Mouse (Mus musculus): ENCODE data around the gene Nthl1. TPM values are rescaled to one million over a fixed set of nuclear protein-coding genes. Genes with fewer than 3 reads are reported as not detected.
A peak's percentile ranks its signal among the peaks of the same experiment; 100 is the strongest.
"Not testable (repeated sequence)": the region's sequence is repeated elsewhere in the genome, so short reads cannot be mapped to it uniquely, and the experiment has no call there.

Gene Nthl1
- total RNA-seq, 2 experiments from 2014 or later = 4.6 to 14.1 TPM

- ATAC-seq (replicated peaks; ENCODE audit: low FRiP score, low TSS enrichment, poor library complexity, severe bottlenecking) = no peak
Observed at GRCm38 (mm10) chr17:24646381-24646780, 13.9 kb downstream of the Nthl1 start.

GRCm38 (mm10) chr17:24647493-24647892, 15.0 kb downstream of the Nthl1 start:
- ATAC-seq (replicated peaks; ENCODE audit: low FRiP score, low TSS enrichment, poor library complexity, severe bottlenecking) = no peak

- ATAC-seq (replicated peaks; ENCODE audit: low FRiP score, low TSS enrichment, poor library complexity, severe bottlenecking) = no peak
Observed at GRCm38 (mm10) chr17:24648731-24649377, 16.4 kb downstream of the Nthl1 start.

- ATAC-seq (replicated peaks; ENCODE audit: low FRiP score, low TSS enrichment, poor library complexity, severe bottlenecking) = no peak
Observed at GRCm38 (mm10) chr17:24649581-24650069, 17.1 kb downstream of the Nthl1 start.

GRCm38 (mm10) chr17:24650070-24650616, 17.7 kb downstream of the Nthl1 start, which contains the start of gene Slc9a3r2:
Slc9a3r2 (minus strand) TSS chr17:24650327.
- ATAC-seq (replicated peaks; ENCODE audit: low FRiP score, low TSS enrichment, poor library complexity, severe bottlenecking) = no peak

- ATAC-seq (replicated peaks; ENCODE audit: low FRiP score, low TSS enrichment, poor library complexity, severe bottlenecking) = no peak
Observed at GRCm38 (mm10) chr17:24650766-24651165, 18.3 kb downstream of the Nthl1 start.

GRCm38 (mm10) chr17:24651835-24652234, 19.4 kb downstream of the Nthl1 start:
- no peak for ATAC-seq (replicated peaks; ENCODE audit: low FRiP score, low TSS enrichment, poor library complexity, severe bottlenecking)

GRCm38 (mm10) chr17:24653967-24654710, 21.7 kb downstream of the Nthl1 start:
- ATAC-seq (replicated peaks; ENCODE audit: low FRiP score, low TSS enrichment, poor library complexity, severe bottlenecking) = peak; percentile 67

GRCm38 (mm10) chr17:24654969-24655368, 22.5 kb downstream of the Nthl1 start:
- no peak for ATAC-seq (replicated peaks; ENCODE audit: low FRiP score, low TSS enrichment, poor library complexity, severe bottlenecking)

GRCm38 (mm10) chr17:24658017-24658758, 25.7 kb downstream of the Nthl1 start, which contains the start of gene Npw:
Npw (minus strand) TSS chr17:24658457.
- ATAC-seq (replicated peaks; ENCODE audit: low FRiP score, low TSS enrichment, poor library complexity, severe bottlenecking) = peak; percentile 70

- ATAC-seq (replicated peaks; ENCODE audit: low FRiP score, low TSS enrichment, poor library complexity, severe bottlenecking) = not testable (repeated sequence)
Observed at GRCm38 (mm10) chr17:24667011-24667410, 34.5 kb downstream of the Nthl1 start.

- peak; percentile 50; the same call in 1 of the 2 replicates for ATAC-seq (replicated peaks; ENCODE audit: low FRiP score, low TSS enrichment, poor library complexity, severe bottlenecking)
Observed at GRCm38 (mm10) chr17:24667416-24667815, 34.9 kb downstream of the Nthl1 start.

GRCm38 (mm10) chr17:24669214-24669544, 36.7 kb downstream of the Nthl1 start:
- not testable (repeated sequence) for ATAC-seq (replicated peaks; ENCODE audit: low FRiP score, low TSS enrichment, poor library complexity, severe bottlenecking)

- peak; percentile 91 for ATAC-seq (replicated peaks; ENCODE audit: low FRiP score, low TSS enrichment, poor library complexity, severe bottlenecking)
Observed at GRCm38 (mm10) chr17:24669545-24670245, 37.2 kb downstream of the Nthl1 start, which contains the start of gene Zfp598. Zfp598 (plus strand) TSS chr17:24669687.

GRCm38 (mm10) chr17:24670246-24670844, 37.9 kb downstream of the Nthl1 start:
- no peak for ATAC-seq (replicated peaks; ENCODE audit: low FRiP score, low TSS enrichment, poor library complexity, severe bottlenecking)

GRCm38 (mm10) chr17:24671346-24671745, 38.9 kb downstream of the Nthl1 start:
- ATAC-seq (replicated peaks; ENCODE audit: low FRiP score, low TSS enrichment, poor library complexity, severe bottlenecking) = no peak

GRCm38 (mm10) chr17:24672141-24672540, 39.7 kb downstream of the Nthl1 start:
- no peak for ATAC-seq (replicated peaks; ENCODE audit: low FRiP score, low TSS enrichment, poor library complexity, severe bottlenecking)

- no peak for ATAC-seq (replicated peaks; ENCODE audit: low FRiP score, low TSS enrichment, poor library complexity, severe bottlenecking)
Observed at GRCm38 (mm10) chr17:24674277-24674676, 41.8 kb downstream of the Nthl1 start.

GRCm38 (mm10) chr17:24676187-24676586, 43.7 kb downstream of the Nthl1 start:
- peak; percentile 53; the same call in 1 of the 2 replicates for ATAC-seq (replicated peaks; ENCODE audit: low FRiP score, low TSS enrichment, poor library complexity, severe bottlenecking)

All from megakaryocyte-erythroid progenitor cell, adult 5-6 weeks (primary cell).